Mouse (Mus musculus): ENCODE results near the gene Gm20662. TPM values are rescaled to one million over a fixed set of nuclear protein-coding genes. Genes with fewer than 3 reads are reported as not detected.
"Not testable (repeated sequence)": the region's sequence is repeated elsewhere in the genome, so short reads cannot be mapped to it uniquely, and the experiment has no call there.

Gm20662 gene
- polyA plus RNA-seq, 1 experiment from 2014 or later: 0.69 TPM

DNA sequence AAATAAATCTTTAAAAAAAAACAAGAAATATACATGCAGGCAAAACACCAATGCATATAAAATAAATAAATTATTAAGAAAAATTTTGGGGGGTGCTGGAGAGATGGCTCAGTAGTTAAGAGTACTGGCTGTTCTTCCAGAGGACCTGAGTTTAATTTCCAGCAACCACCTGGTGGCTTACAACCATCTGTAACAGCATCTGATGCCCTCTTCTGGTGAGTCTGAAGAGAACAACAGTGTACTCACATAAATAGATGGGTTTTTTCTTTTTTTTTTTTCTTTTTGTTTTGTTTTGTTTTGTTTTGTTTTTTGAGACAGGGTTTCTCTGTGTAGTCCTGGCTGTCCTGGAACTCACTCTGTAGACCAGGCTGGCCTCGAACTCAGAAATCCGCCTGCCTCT lies 17.4 kb downstream of the Gm20662 start:
- DNase-seq (ENCODE audit: low spot score); H3K27me3 ChIP-seq (replicated peaks; ENCODE audit: control insufficient read depth, insufficient read depth, low read length); ATAC-seq (replicated peaks; ENCODE audit: low FRiP score); H3K27ac ChIP-seq (ENCODE audit: low read depth, low read length); H3K4me2 ChIP-seq; H3K4me1 ChIP-seq (replicated peaks; ENCODE audit: control insufficient read depth, insufficient read depth, low read length); H3K9me3 ChIP-seq (ENCODE audit: control insufficient read depth, low read length); H3K4me3 ChIP-seq (ENCODE audit: low read depth, low read length); H3K9ac ChIP-seq (ENCODE audit: low read depth, low read length): not testable (repeated sequence)
- peaks cover 13% of the 10 kb centered on the region for H3K36me3 ChIP-seq (ENCODE audit: control insufficient read depth, insufficient read depth, low read length)
- WGBS: 95% methylated on average over 2 of the region's 2 CpGs

DNA sequence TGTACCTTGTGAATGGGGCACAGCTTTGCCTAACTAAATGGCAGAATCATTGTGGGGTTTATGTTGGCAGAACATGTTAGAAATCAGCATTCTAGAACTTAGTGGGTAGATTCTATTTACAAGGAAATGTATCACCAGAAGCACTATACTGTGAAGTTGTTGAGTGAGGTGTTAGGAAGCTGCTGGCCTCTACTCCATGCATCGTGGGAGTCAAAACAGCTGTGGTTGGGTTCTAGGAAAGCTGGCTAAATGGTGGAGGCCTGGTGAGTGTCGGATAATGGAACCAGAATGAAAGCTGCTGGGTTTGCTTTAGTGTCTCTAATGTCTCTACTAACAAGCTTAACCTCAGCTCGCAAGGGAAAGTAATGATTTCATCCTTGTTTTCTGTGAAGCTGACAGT lies 21.0 kb downstream of the Gm20662 start:
- no peak for DNase-seq (ENCODE audit: low spot score)
- H3K36me3 ChIP-seq (ENCODE audit: control insufficient read depth, insufficient read depth, low read length): peaks cover 12% of the 10 kb centered on the region
- no peaks in the 10 kb centered on the region for H3K9me3 ChIP-seq (ENCODE audit: control insufficient read depth, low read length)
- H3K27me3 ChIP-seq (replicated peaks; ENCODE audit: control insufficient read depth, insufficient read depth, low read length): no peaks in the 10 kb centered on the region
- WGBS: 89% methylated on average over 3 of the region's 3 CpGs
- no peak overlapping the region for H3K9ac ChIP-seq (ENCODE audit: low read depth, low read length)
- no peaks in the 10 kb centered on the region for H3K4me1 ChIP-seq (replicated peaks; ENCODE audit: control insufficient read depth, insufficient read depth, low read length)
- H3K27ac ChIP-seq (ENCODE audit: low read depth, low read length): no peak overlapping the region
- no peak for ATAC-seq (replicated peaks; ENCODE audit: low FRiP score)
- H3K4me2 ChIP-seq: no peak overlapping the region
- H3K4me3 ChIP-seq (ENCODE audit: low read depth, low read length): no peak overlapping the region

DNA sequence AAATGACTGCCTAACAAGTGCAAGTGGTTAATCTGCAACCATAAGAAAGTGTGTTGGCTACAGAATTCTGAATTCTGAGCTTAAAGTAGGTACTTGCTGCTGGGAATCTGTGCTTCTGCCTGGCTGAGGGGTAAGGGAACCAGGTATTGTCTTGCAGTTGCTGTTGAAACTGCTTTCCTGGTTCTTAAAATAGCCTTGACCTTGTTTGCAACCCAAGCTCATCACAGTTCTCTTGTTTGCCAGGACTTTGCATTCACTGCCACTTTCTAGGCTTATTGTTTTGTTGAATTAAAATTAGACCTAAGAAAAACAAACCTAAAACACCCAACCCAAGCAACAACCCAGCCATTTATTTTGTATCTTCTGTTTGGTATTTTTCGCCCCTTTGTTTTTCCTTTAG lies 24.6 kb downstream of the Gm20662 start:
- Histone ChIP-seq H3K9ac (ENCODE audit: low read depth, low read length) (no peak overlapping the region), H3K9me3 (ENCODE audit: control insufficient read depth, low read length) (no peaks in the 10 kb centered on the region), H3K4me1 (replicated peaks; ENCODE audit: control insufficient read depth, insufficient read depth, low read length) (no peaks in the 10 kb centered on the region), H3K36me3 (ENCODE audit: control insufficient read depth, insufficient read depth, low read length) (peaks cover 11% of the 10 kb centered on the region), H3K27me3 (replicated peaks; ENCODE audit: control insufficient read depth, insufficient read depth, low read length) (no peaks in the 10 kb centered on the region), H3K27ac (ENCODE audit: low read depth, low read length) (no peak overlapping the region), H3K4me3 (ENCODE audit: low read depth, low read length) (no peak overlapping the region), H3K4me2 (no peak overlapping the region)
- 93% methylated on average over 1 of the region's 1 CpGs for WGBS
- ATAC-seq (replicated peaks; ENCODE audit: low FRiP score) (no peak), DNase-seq (ENCODE audit: low spot score) (no peak)

DNA sequence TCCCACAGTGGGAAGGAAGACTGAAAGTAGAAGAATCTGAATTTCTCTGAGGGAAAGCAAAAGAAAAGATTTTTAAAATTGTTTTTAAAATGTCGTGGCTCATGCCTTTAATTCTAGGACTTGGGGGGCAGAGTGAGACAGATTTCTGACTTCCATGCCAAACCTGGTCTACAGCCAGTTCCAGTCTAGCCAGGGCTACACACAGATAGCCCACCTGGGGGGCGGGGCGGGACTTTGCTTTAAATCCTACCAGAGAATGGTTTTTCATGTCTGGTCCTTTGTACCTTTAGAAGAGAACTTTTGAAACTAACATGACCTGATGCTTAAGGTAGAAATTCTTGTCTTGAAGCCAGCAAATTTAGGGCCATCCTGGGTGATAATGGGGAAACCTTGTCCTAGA lies 27.1 kb downstream of the Gm20662 start:
- no peaks in the 10 kb centered on the region for H3K27me3 ChIP-seq (replicated peaks; ENCODE audit: control insufficient read depth, insufficient read depth, low read length)
- H3K4me3 ChIP-seq (ENCODE audit: low read depth, low read length): no peak overlapping the region
- no peak overlapping the region for H3K4me2 ChIP-seq
- 88% methylated on average over 3 of the region's 3 CpGs for WGBS
- no peak for DNase-seq (ENCODE audit: low spot score)
- H3K9ac ChIP-seq (ENCODE audit: low read depth, low read length): no peak overlapping the region
- no peak overlapping the region for H3K27ac ChIP-seq (ENCODE audit: low read depth, low read length)
- no peaks in the 10 kb centered on the region for H3K9me3 ChIP-seq (ENCODE audit: control insufficient read depth, low read length)
- H3K36me3 ChIP-seq (ENCODE audit: control insufficient read depth, insufficient read depth, low read length): peaks cover 27% of the 10 kb centered on the region
- no peak for ATAC-seq (replicated peaks; ENCODE audit: low FRiP score)
- no peaks in the 10 kb centered on the region for H3K4me1 ChIP-seq (replicated peaks; ENCODE audit: control insufficient read depth, insufficient read depth, low read length)

DNA sequence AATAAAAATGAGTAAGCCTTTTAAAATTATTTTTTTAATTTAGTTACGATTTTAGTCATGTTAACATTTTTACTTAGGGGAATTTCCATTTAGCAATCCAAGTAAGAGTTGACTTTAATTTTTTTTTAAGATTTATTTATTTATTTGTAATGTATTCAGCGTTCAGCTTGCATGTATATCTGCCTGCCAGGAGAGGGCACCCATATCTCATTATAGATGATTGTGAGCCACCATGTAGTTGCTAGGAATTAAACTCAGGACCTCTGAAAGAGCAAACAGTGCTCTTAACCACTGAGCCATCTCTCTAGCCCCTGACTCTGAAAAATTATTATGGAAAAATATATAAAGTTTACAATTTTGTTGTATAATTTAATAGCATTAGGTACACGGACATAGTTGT lies 30.4 kb downstream of the Gm20662 start:
- H3K4me3 ChIP-seq (ENCODE audit: low read depth, low read length): no peak overlapping the region
- peaks cover 28% of the 10 kb centered on the region for H3K36me3 ChIP-seq (ENCODE audit: control insufficient read depth, insufficient read depth, low read length)
- no peak for ATAC-seq (replicated peaks; ENCODE audit: low FRiP score)
- no peaks in the 10 kb centered on the region for H3K4me1 ChIP-seq (replicated peaks; ENCODE audit: control insufficient read depth, insufficient read depth, low read length)
- 88% methylated on average over 3 of the region's 3 CpGs for WGBS
- no peak for DNase-seq (ENCODE audit: low spot score)
- no peak overlapping the region for H3K27ac ChIP-seq (ENCODE audit: low read depth, low read length)
- no peak overlapping the region for H3K4me2 ChIP-seq
- H3K9ac ChIP-seq (ENCODE audit: low read depth, low read length): no peak overlapping the region
- no peaks in the 10 kb centered on the region for H3K27me3 ChIP-seq (replicated peaks; ENCODE audit: control insufficient read depth, insufficient read depth, low read length)
- H3K9me3 ChIP-seq (ENCODE audit: control insufficient read depth, low read length): no peaks in the 10 kb centered on the region

DNA sequence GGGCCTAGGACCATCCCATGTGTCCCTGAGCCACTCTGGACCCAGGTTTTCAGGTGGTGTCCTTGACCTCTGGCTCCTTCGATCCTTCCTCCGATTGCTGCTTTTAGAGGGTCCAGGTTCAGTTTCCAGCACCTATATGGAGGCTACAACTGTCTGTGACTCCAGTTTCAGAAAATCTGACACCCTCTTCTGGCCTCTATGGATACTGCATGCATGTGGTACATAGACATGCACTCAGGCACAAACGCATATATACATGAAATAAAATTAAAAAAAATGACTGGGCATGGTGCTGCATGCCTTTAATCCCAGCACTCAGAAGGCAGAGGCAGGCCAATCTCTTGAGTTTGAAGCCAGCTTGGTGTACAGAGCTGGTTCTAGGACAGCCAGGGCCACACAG lies 31.7 kb downstream of the Gm20662 start:
- Histone ChIP-seq H3K4me3 (ENCODE audit: low read depth, low read length) (no peak overlapping the region), H3K36me3 (ENCODE audit: control insufficient read depth, insufficient read depth, low read length) (peaks cover 35% of the 10 kb centered on the region), H3K4me2 (no peak overlapping the region), H3K9ac (ENCODE audit: low read depth, low read length) (no peak overlapping the region), H3K9me3 (ENCODE audit: control insufficient read depth, low read length) (no peaks in the 10 kb centered on the region), H3K27me3 (replicated peaks; ENCODE audit: control insufficient read depth, insufficient read depth, low read length) (no peaks in the 10 kb centered on the region), H3K4me1 (replicated peaks; ENCODE audit: control insufficient read depth, insufficient read depth, low read length) (no peaks in the 10 kb centered on the region), H3K27ac (ENCODE audit: low read depth, low read length) (no peak overlapping the region)
- ATAC-seq (replicated peaks; ENCODE audit: low FRiP score) (no peak), DNase-seq (ENCODE audit: low spot score) (no peak)
- WGBS: 94% methylated on average over 3 of the region's 3 CpGs

DNA sequence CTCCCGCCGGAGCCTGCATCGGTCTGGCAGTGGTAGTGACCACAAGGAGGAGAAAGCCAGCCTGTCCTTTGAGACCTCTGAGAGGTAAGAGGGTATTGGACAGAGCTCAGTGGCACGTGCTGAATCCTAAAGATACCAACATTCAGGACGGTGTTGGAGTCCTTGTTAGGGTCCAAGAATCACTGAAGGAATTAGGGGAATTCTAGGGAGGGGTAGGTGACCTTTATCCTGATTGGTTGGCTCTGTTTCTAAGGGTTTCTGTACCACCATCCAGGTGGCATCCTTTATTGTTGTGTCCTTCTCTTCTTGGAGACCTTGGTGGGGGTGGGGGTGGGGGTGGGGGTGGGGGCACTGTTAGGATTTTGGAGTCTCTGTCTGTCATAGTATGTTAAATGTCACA lies 36.0 kb downstream of the Gm20662 start:
- peaks cover 6% of the 10 kb centered on the region for H3K4me1 ChIP-seq (replicated peaks; ENCODE audit: control insufficient read depth, insufficient read depth, low read length)
- H3K4me3 ChIP-seq (ENCODE audit: low read depth, low read length): no peak overlapping the region
- H3K9ac ChIP-seq (ENCODE audit: low read depth, low read length): no peak overlapping the region
- H3K9me3 ChIP-seq (ENCODE audit: control insufficient read depth, low read length): no peaks in the 10 kb centered on the region
- DNase-seq (ENCODE audit: low spot score) (no peak), ATAC-seq (replicated peaks; ENCODE audit: low FRiP score) (no peak)
- no peak overlapping the region for H3K27ac ChIP-seq (ENCODE audit: low read depth, low read length)
- no peak overlapping the region for H3K4me2 ChIP-seq
- H3K27me3 ChIP-seq (replicated peaks; ENCODE audit: control insufficient read depth, insufficient read depth, low read length): no peaks in the 10 kb centered on the region
- H3K36me3 ChIP-seq (ENCODE audit: control insufficient read depth, insufficient read depth, low read length): peaks cover 24% of the 10 kb centered on the region
- 87% methylated on average over 5 of the region's 5 CpGs for WGBS

DNA sequence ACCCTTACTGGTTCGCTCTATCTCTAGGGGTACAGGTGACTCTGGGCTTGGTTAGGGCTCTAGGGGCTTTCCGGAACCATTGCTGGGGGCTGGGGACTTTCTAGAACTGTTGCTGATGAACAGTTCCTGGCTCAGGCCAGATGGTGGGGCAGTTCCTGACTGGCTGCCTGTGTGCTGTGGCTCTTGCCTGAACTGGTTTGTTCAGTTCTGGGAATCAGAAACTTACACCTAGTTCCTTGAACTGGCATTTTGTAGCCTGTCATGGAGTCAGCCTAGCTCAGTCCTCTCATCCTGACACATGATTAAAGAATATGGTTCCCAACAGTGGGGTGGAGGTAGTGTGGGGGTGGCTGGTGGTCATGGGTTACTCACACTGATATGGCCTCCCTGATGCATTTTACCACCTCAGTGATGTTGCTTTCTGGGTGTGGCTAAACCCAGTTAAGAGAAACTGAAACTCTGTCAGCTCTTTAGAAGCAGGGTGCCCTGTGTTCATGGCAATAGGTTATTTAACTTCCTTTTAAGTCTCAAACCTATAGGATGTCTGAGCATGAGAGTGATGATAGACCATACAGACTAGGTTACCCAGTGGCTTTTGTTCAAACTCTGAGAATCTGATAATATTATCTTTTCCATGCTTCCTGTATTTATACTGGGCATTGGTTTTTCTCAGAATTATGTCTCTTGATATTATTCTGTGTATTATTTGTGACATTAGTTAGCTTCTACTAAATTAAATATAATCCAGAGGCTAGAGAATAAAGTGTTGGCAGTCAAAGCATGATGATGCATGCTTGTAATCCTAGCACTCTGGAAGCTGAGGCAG lies 39.4 kb downstream of the Gm20662 start:
- WGBS: 96% methylated on average over 2 of the region's 2 CpGs
- 0 out of 2 replicates have a peak, but pooled peaks have one; percentile 36 for ATAC-seq (replicated peaks; ENCODE audit: low FRiP score)
- no peak overlapping the region for H3K4me2 ChIP-seq

More for the DNA sequence above, 39.4 kb downstream of the Gm20662 start:
- H3K9ac ChIP-seq (ENCODE audit: low read depth, low read length): no peak overlapping the region
- no peaks in the 10 kb centered on the region for H3K27me3 ChIP-seq (replicated peaks; ENCODE audit: control insufficient read depth, insufficient read depth, low read length)
- no peak overlapping the region for H3K27ac ChIP-seq (ENCODE audit: low read depth, low read length)
- peaks cover 16% of the 10 kb centered on the region for H3K36me3 ChIP-seq (ENCODE audit: control insufficient read depth, insufficient read depth, low read length)
- no peaks in the 10 kb centered on the region for H3K9me3 ChIP-seq (ENCODE audit: control insufficient read depth, low read length)
- H3K4me1 ChIP-seq (replicated peaks; ENCODE audit: control insufficient read depth, insufficient read depth, low read length): peaks cover 6% of the 10 kb centered on the region
- no peak overlapping the region for H3K4me3 ChIP-seq (ENCODE audit: low read depth, low read length)
- no peak for DNase-seq (ENCODE audit: low spot score)
